Mouse (Mus musculus) liver, embryonic 11.5 days (tissue): ENCODE measurements around the gene Ly6f. TPM values are rescaled to one million over a fixed set of nuclear protein-coding genes. Genes with fewer than 3 reads are reported as not detected.

Experiments
- polyA plus RNA-seq: library from polyadenylated mRNA; unstranded; fragments of >200 nt; fragmentation: Nextera tagmentation; extraction: Ambion mirVana; gene quantifications from 2 replicates; pipeline ENCODE4 v1.2.1, GENCODE M21; 2014

Ly6f gene
- polyA plus RNA-seq, 1 experiment from 2014 or later = not detected

Other genes starting within 250 kb of the Ly6f start
- 0.49 TPM in 1 of 2 replicates, not detected in the other for gene Ly6c1, start 219.6 kb upstream of the Ly6f start, polyA plus RNA-seq
- 0.92 and 1.1 TPM in 2 replicates for gene Ly6c2, start 156.5 kb upstream of the Ly6f start, polyA plus RNA-seq
- gene Ly6g, start 113.2 kb upstream of the Ly6f start, polyA plus RNA-seq = not detected in 2 replicates
- 0.52 and 0.62 TPM in 2 replicates for gene BC025446, start 52.0 kb upstream of the Ly6f start, polyA plus RNA-seq